Mouse (Mus musculus) kidney, adult 2 months (tissue): ENCODE measurements around the gene Tnni2. TPM values are rescaled to one million over a fixed set of nuclear protein-coding genes. Genes with fewer than 3 reads are reported as not detected.

Experiments used
- DNase-seq: peaks from one replicate; pipeline ENCODE4 v3.0.0; 2021
- H3K27ac ChIP-seq: fragments of 200-500 bp; 2 replicates; pipeline ENCODE4 v1.5.1; 2012; ENCODE audit warnings: low read depth, low read length, control low read depth, inconsistent platforms; ENCODE audit not compliant: insufficient read depth
- H3K27me3 ChIP-seq: fragments of 200-500 bp; replicated peaks from 2 replicates; pipeline ENCODE4 v1.6.1; 2012; ENCODE audit warnings: mild to moderate bottlenecking, moderate library complexity, low read length, inconsistent platforms; ENCODE audit not compliant: control insufficient read depth, insufficient read depth
- H3K36me3 ChIP-seq: fragments of 200-500 bp; 2 replicates; pipeline ENCODE4 v1.6.1; 2012; ENCODE audit warnings: mild to moderate bottlenecking, moderate library complexity, low read length, inconsistent platforms; ENCODE audit not compliant: control insufficient read depth, insufficient read depth
- H3K4me1 ChIP-seq: fragments of 200-500 bp; 2 replicates; pipeline ENCODE4 v1.6.1; 2011; ENCODE audit warnings: low read length; ENCODE audit not compliant: control insufficient read depth, insufficient read depth
- H3K4me3 ChIP-seq: fragments of 200-500 bp; 2 replicates; pipeline ENCODE4 v1.5.1; 2011; ENCODE audit warnings: mild to moderate bottlenecking, low read depth, low read length, control low read depth; ENCODE audit not compliant: insufficient read depth
- CTCF ChIP-seq: fragments of 200-500 bp; conservative IDR thresholded peaks from 2 replicates; pipeline ENCODE4 v1.5.1; 2011; ENCODE audit warnings: low read depth, mild to moderate bottlenecking, control low read depth, low read length, moderate library complexity, mixed read lengths; ENCODE audit not compliant: insufficient read depth, insufficient read length
- POLR2A ChIP-seq: fragments of 200-500 bp; IDR thresholded peaks from one replicate; pipeline ENCODE4 v1.6.1; 2011; ENCODE audit warnings: low read depth, low read length, control low read depth
- WGBS: fragments of 180-500 bp; shearing (Covaris S2); methylation state at CpG from one replicate; pipeline ENCODE4 v1.1.7; 2018; 5-methylcytosine and 5-hydroxymethylcytosine counted together
- polyA plus RNA-seq: library from polyadenylated mRNA; depleted of rRNA; stranded (reverse); fragments of >200 nt; gene quantifications from 2 replicates; pipeline ENCODE4 v1.2.3, GENCODE M21; 2012

The Tnni2 gene
- polyA plus RNA-seq, 1 experiment: 103 TPM

DNA sequence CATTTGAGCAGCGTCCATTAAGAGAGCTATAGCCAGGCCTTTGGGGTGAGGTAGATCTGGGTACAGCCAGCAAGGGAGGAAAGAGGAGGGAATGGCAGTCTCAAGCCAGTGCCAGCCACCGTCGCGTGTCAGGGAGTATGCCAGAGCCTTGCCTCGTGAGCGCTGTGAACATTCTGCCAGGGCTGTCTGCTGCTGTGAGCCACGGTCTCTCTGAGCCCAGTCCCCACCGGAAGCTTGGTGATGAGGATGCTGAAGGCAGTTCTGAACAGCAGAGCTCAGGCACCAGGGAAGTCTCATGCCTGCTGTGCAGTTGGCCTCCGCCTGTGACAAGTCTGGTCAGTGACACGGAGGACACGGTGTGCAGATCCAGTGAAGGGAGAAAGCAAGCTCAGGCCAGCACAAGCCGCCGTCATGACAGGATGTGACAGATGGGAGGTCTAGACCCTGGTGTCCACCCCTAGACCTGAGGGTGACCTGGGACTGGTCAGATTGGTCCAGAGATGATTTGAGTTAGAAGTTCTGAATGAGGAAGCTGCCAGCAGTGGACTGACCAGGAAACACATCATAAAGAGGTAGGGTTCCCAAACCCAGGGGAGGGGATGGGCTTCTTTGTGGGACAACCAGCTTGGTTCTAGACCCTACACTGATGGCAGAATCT, 35.3 kb downstream of the Tnni2 start:
- WGBS: 51% methylated on average over 13 of the region's 13 CpGs
- no peak for TF ChIP-seq POLR2A
- no peak for TF ChIP-seq CTCF
- Histone ChIP-seq H3K4me3 (no peak overlapping the region), H3K36me3 (no peaks in the 10 kb centered on the region), H3K27ac (no peak overlapping the region), H3K4me1 (no peaks in the 10 kb centered on the region), H3K27me3 (no peaks in the 10 kb centered on the region)
- DNase-seq: no peak

DNA sequence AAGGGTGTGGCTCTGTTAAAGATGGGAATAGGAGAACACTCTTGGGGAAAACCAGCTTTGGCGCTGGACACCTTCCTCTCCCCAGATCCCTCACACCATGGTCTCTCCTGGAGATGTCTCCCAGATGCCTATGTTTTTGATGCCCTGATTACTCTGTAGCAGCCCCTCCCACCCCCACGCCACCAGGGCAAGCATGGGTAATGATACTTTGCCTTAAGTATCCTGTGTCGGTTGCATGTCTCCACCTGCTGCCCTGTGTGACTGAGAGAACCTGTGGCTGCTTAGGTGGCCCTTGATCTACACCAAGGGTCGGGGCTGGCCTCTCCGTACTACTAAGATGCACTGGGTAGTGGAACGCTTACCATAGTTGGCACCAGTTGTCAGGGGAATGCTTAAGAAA, 36.4 kb downstream of the Tnni2 start:
- no peak for TF ChIP-seq POLR2A
- no peak for TF ChIP-seq CTCF

DNA sequence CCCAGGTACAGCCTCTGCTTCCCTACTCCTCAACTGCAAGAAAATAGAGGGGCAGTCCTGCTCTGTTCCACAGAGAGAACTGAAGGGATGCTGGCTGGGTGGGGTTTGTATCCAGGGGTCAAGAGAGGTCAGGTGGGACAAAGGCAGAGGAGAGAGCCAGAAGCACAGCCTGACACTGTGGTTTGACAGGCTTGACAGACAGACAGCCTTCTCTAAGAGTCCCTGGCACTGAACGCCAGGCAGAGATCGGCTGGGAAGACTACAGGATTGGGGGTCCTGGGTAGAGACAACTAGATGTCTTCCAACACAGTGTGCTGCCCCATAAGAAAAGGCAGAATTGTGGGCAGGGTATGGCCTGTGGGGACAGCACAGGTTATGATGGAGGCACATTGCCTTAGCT, 37.0 kb downstream of the Tnni2 start:
- H3K36me3 ChIP-seq: no peaks in the 10 kb centered on the region
- no peaks in the 10 kb centered on the region for H3K4me1 ChIP-seq
- no peak overlapping the region for H3K27ac ChIP-seq
- TF ChIP-seq POLR2A (no peak), CTCF (no peak)
- H3K27me3 ChIP-seq: no peaks in the 10 kb centered on the region
- 89% methylated on average over 2 of the region's 2 CpGs for WGBS
- no peak overlapping the region for H3K4me3 ChIP-seq
- no peak for DNase-seq

More for the DNA sequence above, 36.4 kb downstream of the Tnni2 start:
- Histone ChIP-seq H3K27ac (no peak overlapping the region), H3K4me3 (no peak overlapping the region), H3K4me1 (no peaks in the 10 kb centered on the region), H3K27me3 (no peaks in the 10 kb centered on the region), H3K36me3 (no peaks in the 10 kb centered on the region)
- WGBS: 92% methylated on average over 6 of the region's 6 CpGs
- no peak for DNase-seq

DNA sequence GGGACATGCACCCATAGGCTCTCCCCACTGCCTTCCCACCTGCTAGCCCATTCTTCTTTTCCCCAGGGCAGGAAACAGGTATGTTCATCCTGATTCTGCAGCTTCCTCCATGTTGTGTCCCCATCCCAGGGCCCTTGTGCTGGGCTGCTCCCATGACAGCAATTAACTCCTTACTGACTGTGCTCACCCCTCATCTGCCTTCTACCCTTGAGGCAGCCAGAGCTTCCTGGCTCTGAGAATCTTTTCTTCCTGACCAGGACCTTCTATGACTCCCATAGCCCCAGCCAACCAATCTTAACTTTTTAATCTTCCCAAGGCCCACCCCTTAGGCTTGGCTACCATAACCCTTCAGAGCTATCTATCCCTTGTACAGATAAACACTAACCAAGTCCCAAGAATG, 37.7 kb downstream of the Tnni2 start:
- TF ChIP-seq CTCF: no peak
- TF ChIP-seq POLR2A: no peak
- H3K4me1 ChIP-seq: no peaks in the 10 kb centered on the region
- H3K36me3 ChIP-seq: no peaks in the 10 kb centered on the region
- no peak overlapping the region for H3K27ac ChIP-seq
- no peaks in the 10 kb centered on the region for H3K27me3 ChIP-seq
- H3K4me3 ChIP-seq: no peak overlapping the region
- DNase-seq: no peak

DNA sequence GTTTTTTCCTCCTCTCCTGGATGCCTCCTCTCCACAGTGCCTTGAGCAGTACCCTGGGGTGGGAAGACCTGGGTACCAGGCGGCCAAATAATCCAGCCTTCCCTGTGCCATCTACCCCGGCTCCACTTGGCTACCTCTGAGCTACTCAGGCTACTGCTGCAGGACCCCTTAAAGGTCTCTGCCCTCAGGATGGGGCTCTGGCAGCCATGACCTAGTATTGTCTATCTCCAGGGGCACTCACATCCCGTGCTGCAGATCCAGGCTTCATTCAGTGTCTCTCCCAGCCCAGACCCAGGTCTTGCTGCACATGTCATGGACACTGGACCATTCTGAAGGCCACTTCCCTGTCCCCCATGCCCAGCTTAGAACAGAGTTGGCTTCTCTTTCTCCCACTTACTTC, 38.3 kb downstream of the Tnni2 start:
- DNase-seq: no peak
- H3K36me3 ChIP-seq: no peaks in the 10 kb centered on the region
- H3K27me3 ChIP-seq: no peaks in the 10 kb centered on the region
- WGBS: 94% methylated on average over 3 of the region's 3 CpGs
- no peak overlapping the region for H3K4me3 ChIP-seq
- TF ChIP-seq CTCF: no peak
- no peak for TF ChIP-seq POLR2A
- H3K4me1 ChIP-seq: no peaks in the 10 kb centered on the region
- H3K27ac ChIP-seq: no peak overlapping the region

DNA sequence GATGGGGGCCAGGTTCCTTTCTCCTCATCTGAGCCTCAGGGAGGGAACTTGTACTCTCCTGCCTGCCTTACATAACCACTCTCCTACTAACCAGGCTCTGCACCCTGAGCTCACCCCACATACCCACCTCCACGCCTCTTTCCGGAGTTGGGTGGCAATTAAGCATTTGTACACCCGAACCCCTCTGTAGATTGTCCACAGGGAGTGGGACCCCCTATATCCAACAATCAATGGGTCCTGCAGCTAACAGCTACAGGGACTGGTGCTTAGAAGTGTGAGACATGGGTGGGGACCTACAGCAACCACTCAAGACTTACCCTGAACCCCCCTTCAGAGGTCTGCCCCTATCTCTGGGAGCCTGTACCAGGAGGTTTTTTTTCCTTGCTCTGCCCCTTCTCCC, 39.1 kb downstream of the Tnni2 start:
- Histone ChIP-seq H3K27ac (no peak overlapping the region), H3K4me3 (no peak overlapping the region)
- 93% methylated on average over 3 of the region's 3 CpGs for WGBS

DNA sequence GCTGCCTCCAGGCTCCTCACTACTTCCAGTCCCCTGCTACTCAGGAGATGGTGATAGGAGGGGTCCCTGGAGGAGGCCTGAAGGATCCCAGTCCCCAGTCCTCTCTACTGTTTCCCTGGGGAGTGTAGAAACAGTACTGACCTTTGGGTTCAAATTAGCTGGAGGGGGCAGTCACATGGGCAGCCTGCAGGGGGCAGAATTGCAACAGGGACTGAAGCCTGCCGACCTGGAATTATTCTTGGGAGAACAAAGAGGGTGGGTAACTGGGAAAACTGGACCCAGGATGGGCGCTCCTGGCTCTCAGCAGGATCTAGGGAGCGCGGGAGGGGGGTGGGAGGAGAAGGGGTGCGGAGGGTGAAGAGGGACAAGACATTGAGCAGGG, 39.6 kb downstream of the Tnni2 start:
- H3K27me3 ChIP-seq: no peaks in the 10 kb centered on the region
- H3K4me1 ChIP-seq: no peaks in the 10 kb centered on the region
- peak; percentile 25 for DNase-seq
- WGBS: 26% methylated on average over 5 of the region's 5 CpGs
- no peak overlapping the region for H3K4me3 ChIP-seq
- no peaks in the 10 kb centered on the region for H3K36me3 ChIP-seq
- TF ChIP-seq CTCF: peak; percentile 50
- TF ChIP-seq POLR2A: no peak
- no peak overlapping the region for H3K27ac ChIP-seq

More for the DNA sequence above, 39.1 kb downstream of the Tnni2 start:
- TF ChIP-seq POLR2A (no peak), CTCF (no peak)
- no peaks in the 10 kb centered on the region for H3K4me1 ChIP-seq
- H3K27me3 ChIP-seq: no peaks in the 10 kb centered on the region
- no peaks in the 10 kb centered on the region for H3K36me3 ChIP-seq
- no peak for DNase-seq

DNA sequence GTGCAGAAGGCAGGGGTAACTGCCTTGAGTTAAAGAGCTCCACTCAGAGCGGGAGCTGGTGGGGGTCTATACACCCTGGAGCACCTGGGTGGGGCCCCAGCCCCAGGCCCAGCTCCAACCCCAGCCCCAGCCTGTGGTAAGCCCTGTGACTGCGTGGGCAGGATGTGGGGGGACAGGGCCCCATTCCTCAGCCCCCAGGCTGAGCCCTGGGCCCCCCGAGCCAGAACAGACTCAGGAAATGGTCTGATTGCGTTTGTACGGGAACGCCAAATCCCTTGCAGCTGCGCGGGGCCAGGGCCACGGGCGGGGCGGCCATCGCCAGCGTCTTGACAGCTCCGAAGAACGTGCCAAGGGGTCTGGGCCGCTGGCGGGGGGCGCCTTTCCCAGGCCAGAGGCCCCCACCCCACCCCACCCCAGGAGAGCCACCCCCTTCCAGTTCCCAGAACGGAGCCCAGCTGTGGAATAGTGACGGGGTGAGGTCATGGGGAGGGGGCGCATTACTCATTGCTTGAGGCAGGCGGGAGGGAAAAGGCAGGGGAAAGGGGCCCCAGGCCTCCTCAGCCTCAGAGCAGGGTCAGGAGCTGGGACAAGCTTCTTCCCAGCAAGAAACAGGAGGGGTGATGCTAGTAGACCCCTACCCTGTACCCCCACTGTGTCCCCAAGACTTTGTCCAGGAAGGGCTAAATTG, 40.1 kb downstream of the Tnni2 start:
- WGBS: 16% methylated on average over 21 of the region's 22 CpGs
- no peak for DNase-seq
- H3K27me3 ChIP-seq: no peaks in the 10 kb centered on the region
- H3K4me3 ChIP-seq: no peak overlapping the region
- H3K4me1 ChIP-seq: no peaks in the 10 kb centered on the region
- H3K36me3 ChIP-seq: no peaks in the 10 kb centered on the region
- no peak for TF ChIP-seq POLR2A
- TF ChIP-seq CTCF: no peak
- no peak overlapping the region for H3K27ac ChIP-seq
